Mouse (Mus musculus) gastrocnemius, postnatal 10 days (tissue): ENCODE measurements at regions not wholly inside any gene's neighbourhood (a gene's known extent, or its start where the extent isn't known, plus 50 kb on each side); places are given as distances from the start of the nearest gene placed in this dataset.

Experiments
- DNase-seq: peaks from one replicate; pipeline ENCODE4 v3.0.0; 2021; ENCODE audit warnings: mixed read lengths

- DNase-seq: no peak
Measured at GRCm38 (mm10) chr4:105282681-105283462, 125.7 kb downstream of the Plpp3 start.

GRCm38 (mm10) chr4:105285431-105286013 is 128.4 kb downstream of the Plpp3 start:
- no peak for DNase-seq

GRCm38 (mm10) chr4:105286299-105286698 is 129.2 kb downstream of the Plpp3 start:
- DNase-seq: no peak

DNA sequence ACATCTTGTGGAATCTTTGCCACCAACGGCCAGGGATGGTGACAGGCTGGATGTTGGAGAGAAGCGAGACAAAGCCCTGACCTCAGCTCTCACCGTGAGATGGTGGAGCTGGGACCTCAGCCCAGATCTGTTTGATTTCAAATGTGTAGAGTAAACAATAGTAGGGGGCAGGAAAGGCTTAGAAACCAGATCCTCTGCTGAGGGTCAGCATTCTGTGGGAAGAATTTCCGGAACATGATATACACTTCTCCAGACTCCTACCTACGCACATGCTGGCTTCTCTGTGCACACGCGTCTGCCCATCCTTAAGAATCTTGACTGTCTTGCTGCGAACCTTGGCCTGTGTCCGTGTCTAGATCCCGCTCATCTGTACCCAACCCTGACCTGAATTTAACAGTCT is 129.7 kb downstream of the Plpp3 start:
- DNase-seq: no peak

DNA sequence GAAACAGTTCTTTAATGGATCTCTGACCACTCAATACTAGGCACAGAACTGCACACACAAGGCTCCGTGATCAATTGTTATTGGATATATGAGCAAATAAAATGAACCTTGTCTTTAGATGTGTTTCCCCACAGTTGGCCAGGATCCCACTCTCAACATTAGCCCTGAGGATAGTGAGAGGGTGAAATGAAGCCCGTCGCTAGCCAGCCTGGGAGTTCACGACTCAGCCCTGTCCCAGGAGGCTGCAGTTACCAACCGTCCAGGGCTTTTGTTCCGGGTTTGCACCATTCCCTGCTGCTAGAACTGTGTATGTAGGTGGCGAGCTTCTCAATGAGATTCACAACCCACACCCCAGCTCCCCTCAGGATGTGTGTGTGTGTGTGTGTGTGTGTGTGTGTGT is 130.3 kb downstream of the Plpp3 start:
- DNase-seq: no peak

DNA sequence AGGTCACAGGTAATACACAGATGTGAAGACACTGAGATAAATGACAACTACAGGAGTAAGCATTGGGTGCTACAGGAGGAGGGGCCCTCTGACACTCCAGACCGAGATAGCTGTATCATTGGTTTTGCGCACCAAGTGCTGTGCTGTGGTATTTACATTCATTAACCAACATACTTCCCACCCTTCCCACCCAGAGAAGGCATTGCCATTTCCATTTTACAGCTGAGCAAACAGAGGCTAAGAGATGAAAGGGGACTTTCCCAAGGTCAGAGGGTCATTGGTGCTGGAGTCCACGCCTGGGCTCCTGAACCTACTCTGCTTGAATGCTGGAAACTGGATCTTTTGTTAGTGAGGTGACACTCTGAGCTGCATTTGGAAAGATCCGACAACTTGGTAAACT is 132.5 kb downstream of the Plpp3 start:
- no peak for DNase-seq

DNA sequence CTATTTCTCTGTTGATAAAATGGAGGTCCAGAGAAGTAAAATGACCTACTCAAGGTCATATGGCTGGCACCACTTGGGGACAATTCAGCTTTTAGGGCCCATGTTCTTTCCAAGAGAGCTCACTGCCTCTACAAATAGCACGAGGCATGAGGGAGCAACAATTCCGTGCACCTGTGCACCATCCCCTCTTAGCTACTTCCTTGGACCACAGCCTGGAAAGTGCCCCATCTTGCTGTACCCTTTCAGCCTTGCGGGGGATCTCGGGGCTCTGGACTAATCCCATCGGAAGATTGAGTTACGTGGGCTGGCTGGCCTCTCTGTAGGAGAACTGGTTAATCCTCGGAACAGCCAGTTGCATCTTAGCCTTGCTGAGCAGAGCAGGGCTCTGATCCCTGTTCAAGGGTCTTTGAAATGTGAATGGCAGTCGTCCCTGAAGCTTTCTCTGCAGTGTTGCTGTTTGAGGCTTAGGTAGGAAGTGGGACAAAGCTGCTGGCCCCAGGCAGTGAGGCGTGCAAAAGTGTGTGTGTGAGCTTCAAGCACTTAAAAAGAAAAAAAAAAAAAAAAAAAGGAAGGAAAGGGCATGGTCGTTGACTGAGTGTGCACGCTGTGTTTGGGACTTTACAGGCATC is 133.8 kb downstream of the Plpp3 start:
- DNase-seq: no peak

DNA sequence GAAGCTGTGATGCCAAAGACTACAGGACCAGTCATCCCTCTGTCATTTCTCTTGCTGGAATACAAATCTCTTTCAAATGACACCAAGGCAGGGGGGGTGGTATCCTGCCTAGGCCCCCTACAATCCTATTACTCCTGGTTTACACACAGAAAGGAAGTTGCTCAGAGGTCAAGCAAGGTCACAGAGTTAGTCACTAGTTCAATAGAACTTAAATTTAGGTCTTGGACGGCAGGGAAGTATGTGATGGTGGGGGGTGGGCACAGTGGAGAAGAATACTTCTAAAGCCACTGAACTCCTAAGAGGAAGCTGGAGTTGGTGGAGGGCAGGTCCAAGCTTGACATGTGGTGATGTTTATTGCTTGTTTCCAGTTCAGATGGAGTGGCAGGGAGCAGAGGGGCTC is 134.4 kb downstream of the Plpp3 start:
- DNase-seq: no peak

GRCm38 (mm10) chr4:105299358-105299757 is 142.2 kb downstream of the Plpp3 start:
- no peak for DNase-seq

GRCm38 (mm10) chr4:105301547-105301946 is 144.4 kb downstream of the Plpp3 start:
- DNase-seq: no peak

DNA sequence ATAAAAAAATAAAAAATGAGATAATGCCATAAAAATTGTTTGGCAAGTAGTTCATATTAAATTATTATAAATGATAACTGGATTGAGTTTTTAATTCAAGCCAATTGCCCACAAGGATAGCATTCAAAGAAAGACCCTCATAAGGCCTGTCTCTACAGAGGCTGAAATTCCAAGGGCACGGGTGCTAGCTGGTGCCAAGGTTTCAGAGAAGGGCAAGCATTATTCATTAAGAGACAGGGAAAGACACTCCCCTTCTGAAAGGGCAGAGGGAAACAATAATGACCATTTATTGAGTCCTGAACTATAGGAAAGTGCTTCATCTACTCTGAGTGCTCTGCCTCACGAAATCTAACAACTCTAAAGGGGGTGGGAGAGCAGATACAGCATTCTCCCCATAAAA is 147.0 kb downstream of the Plpp3 start:
- no peak for DNase-seq

DNA sequence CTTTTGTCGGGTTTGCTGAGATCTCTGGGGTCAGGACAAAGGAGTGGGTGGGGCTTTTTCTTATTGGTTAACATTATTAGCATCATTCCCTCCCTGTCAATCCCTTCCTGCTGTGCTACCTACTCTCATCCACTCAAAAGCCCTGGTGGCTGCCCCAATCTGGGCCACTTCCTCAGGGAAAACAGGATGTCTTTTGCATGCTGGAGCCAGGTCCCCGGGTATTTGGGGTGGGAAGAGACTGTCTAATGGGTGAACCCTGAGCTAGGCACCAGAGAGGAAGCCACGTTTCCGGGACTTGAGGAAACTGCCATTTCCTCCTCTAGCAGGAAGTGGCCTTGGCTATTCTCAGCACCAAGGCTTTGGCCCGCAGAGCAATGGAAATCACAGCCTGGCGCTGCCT is 148.8 kb downstream of the Plpp3 start:
- no peak for DNase-seq

DNA sequence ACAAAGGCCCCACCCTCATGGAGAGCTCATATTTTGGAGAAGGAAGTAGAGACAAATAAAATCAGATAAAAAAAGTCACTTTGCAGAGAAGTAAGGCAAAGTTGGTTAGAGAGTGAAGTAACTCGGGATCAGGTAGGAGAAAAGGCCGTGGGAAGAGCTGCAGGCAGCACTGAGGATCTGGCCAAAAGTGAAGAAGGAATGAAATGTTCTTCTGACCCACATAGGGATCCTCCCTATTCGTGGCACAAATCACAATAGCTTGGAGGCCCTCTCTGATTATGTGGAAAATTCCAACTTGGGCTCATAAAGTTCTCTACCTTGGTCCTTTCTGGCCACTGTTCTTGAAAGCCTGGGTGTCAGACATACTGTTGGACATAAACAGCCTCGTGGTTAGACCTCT is 150.2 kb downstream of the Plpp3 start:
- no peak for DNase-seq

DNA sequence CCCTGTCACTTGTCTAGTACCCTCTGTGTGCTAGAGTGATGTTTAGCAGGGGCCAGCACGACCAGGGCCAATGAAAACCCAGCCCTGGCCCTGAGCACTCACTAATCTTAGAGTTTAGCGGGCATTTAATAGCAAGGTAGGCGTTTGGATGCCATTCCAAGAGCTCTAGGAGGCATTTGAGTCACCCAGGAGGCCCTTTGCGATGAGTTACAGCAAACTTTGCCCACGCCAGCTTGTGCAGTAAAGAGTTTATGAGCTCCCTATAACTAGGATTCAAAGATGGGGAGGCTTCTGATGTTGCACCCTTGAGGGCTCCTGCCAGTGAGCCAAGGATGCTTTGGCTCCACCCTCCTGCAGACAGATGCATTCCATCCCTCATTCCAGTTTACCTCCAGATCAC is 150.8 kb downstream of the Plpp3 start:
- no peak for DNase-seq

GRCm38 (mm10) chr4:105308971-105309488 is 151.9 kb downstream of the Plpp3 start:
- DNase-seq: no peak

GRCm38 (mm10) chr4:105312643-105313042 is 155.5 kb downstream of the Plpp3 start:
- no peak for DNase-seq

GRCm38 (mm10) chr4:105313151-105313818 is 156.1 kb downstream of the Plpp3 start:
- DNase-seq: no peak

DNA sequence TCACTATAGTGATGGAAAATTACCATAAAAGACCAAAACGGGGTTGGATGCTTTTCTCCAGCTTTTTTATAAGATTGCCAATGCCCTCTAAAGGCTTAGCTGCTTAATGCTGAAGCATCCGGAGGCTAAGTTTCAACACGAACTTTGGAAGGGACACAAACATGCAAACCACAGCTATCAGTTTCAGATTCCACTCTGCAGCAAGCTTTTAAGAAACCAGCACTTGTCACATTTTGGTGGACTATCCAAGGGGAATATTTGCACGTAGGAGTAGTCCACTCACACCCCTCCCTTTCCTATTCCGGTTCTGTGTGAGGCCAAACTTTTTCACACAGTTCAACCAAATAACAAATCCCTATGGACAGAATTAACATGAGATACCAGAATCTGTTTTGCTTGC is 157.9 kb downstream of the Plpp3 start:
- no peak for DNase-seq

DNA sequence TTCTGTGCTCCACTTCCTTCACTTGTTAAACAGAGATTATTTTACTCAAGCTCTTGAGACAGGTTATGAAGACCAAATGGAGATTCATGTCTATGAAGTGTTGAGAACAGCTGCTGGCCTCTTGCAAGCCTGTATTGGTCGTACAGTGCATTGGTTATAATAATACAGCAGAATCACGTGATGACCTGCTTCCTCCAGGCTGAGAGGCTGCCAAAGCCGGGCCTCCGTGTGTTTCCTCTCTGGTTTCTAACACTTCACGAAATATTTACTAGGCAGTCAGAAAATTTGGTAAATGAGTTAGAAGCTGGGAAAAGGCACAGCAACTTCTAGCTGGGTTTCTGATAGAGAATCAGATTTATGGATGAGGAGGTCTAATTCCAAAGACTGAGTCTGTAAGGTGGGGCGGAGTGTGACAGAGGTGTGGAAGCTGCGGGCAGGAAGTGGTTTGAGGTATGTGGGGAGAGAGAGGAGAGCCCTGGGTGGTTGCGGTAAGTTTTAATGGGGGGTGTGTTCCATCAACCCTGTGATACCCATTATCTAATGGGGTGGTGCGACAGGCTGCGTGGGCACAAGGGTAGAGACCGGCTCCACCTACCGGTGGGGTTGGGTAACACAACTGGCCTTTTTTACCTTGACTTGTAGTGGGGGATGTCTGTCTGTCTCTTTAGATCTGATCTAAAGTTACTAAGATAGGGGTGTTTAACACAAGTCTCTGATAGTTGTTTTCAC is 159.5 kb downstream of the Plpp3 start:
- DNase-seq: peak; percentile 22

- DNase-seq: no peak
Measured at GRCm38 (mm10) chr4:105318421-105318820, 161.3 kb downstream of the Plpp3 start.

DNA sequence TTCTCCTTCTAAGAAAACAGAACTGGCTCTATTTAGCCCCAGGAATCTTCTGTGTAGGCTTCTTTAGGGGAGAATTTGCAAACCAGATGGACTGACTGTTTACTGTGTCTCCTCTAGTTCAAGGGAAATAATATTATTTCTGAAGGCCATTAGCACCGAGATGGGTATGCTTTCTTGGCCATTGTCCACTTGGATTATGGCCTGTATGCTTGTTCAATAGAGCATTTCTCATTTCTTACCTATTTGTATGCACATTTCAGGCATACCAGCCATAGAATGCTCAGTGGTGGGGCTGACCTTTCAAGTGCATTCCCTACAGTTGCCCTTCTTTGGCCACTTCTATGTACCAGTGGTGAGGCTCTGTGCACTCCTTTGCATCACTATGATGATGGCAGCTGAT is 166.3 kb downstream of the Plpp3 start:
- no peak for DNase-seq

GRCm38 (mm10) chr4:105326989-105327388 is 169.8 kb downstream of the Plpp3 start:
- no peak for DNase-seq
